Mouse (Mus musculus) forebrain, postnatal 0 days (tissue): ENCODE data around the gene Tob2. TPM values are rescaled to one million over a fixed set of nuclear protein-coding genes. Genes with fewer than 3 reads are reported as not detected.
A peak's percentile ranks its signal among the peaks of the same experiment; 100 is the strongest.

Experiments used
- ATAC-seq: fragments of 200-750 bp; cut with Nextera tagmentation; 2 replicates; pipeline ENCODE4 v1.8.0; 2017; ENCODE audit warnings: mild to moderate bottlenecking, moderate library complexity
- DNase-seq: peaks from one replicate; pipeline ENCODE4 v3.0.0-alpha.2; 2015
- H3K27ac ChIP-seq: fragments of 300-500 bp; sonication (generic); 2 replicates; pipeline ENCODE4 v1.5.1; 2014; ENCODE audit warnings: low read depth, mild to moderate bottlenecking, antibody characterized with exemption, low read length, moderate library complexity, mixed read lengths
- H3K27me3 ChIP-seq: fragments of 300-500 bp; sonication (generic); 2 replicates; pipeline ENCODE4 v1.6.1; 2014; ENCODE audit warnings: mild to moderate bottlenecking, low read length, mixed read lengths; ENCODE audit not compliant: insufficient read depth
- H3K36me3 ChIP-seq: fragments of 300-500 bp; sonication (generic); 2 replicates; pipeline ENCODE4 v1.6.1; 2014; ENCODE audit warnings: mild to moderate bottlenecking, moderate library complexity; ENCODE audit not compliant: insufficient read depth
- H3K4me1 ChIP-seq: fragments of 300-500 bp; sonication (generic); 2 replicates; pipeline ENCODE4 v1.6.1; 2014; ENCODE audit warnings: antibody characterized with exemption; ENCODE audit not compliant: insufficient read depth
- H3K4me2 ChIP-seq: fragments of 300-500 bp; sonication (generic); 2 replicates; pipeline ENCODE4 v1.6.1; 2014; ENCODE audit warnings: low read depth, mild to moderate bottlenecking, moderate library complexity
- H3K4me3 ChIP-seq: fragments of 300-500 bp; sonication (generic); 2 replicates; pipeline ENCODE4 v1.5.1; 2014; ENCODE audit warnings: low read depth, low read length, mixed read lengths
- H3K9ac ChIP-seq: fragments of 300-500 bp; sonication (generic); 2 replicates; pipeline ENCODE4 v1.6.1; 2014; ENCODE audit warnings: mild to moderate bottlenecking
- H3K9me3 ChIP-seq: fragments of 300-500 bp; sonication (generic); 2 replicates; pipeline ENCODE4 v1.6.1; 2016; ENCODE audit warnings: low read length
- CTCF ChIP-seq: sonication (generic); IDR thresholded peaks from 2 replicates; pipeline ENCODE4 v1.5.1; 2016; ENCODE audit warnings: antibody characterized with exemption, control low read depth, low read depth
- WGBS: fragments of 180-500 bp; shearing (Covaris S2); extraction: QIAGEN DNeasy Blood & Tissue Kit; methylation state at CpG from one replicate; pipeline ENCODE4 v1.1.7; 2014; 5-methylcytosine and 5-hydroxymethylcytosine counted together
- polyA plus RNA-seq: library from polyadenylated mRNA; unstranded; fragments of >200 nt; fragmentation: Nextera tagmentation; extraction: Ambion mirVana; gene quantifications from 2 replicates; pipeline ENCODE4 v1.2.1, GENCODE M21; 2015
- total RNA-seq: library from RNA; depleted of rRNA; stranded (reverse); fragments of >200 nt; gene quantifications from 2 replicates; pipeline ENCODE4 v1.2.3, GENCODE M21; 2014

Tob2 gene
- total and polyA plus RNA-seq, 2 experiments from 2014 or later: 11.4 to 13.0 TPM

GRCm38 (mm10) chr15:81852411-81853000, 6.1 kb downstream of the Tob2 start:
- no peak overlapping the region for H3K9ac ChIP-seq
- DNase-seq: no peak
- H3K27ac ChIP-seq: no peak overlapping the region
- H3K9me3 ChIP-seq: no peaks in the 10 kb centered on the region
- peaks cover 37% of the 10 kb centered on the region for H3K36me3 ChIP-seq
- 0 out of 2 replicates have a peak, but pooled peaks cover 5% of the 10 kb centered on the region for H3K4me1 ChIP-seq
- no peaks in the 10 kb centered on the region for H3K27me3 ChIP-seq
- no peak overlapping the region for H3K4me2 ChIP-seq
- ATAC-seq: no peak
- TF ChIP-seq CTCF: no peak
- 92% methylated on average over 9 of the region's 9 CpGs for WGBS
- no peak overlapping the region for H3K4me3 ChIP-seq

- DNase-seq: no peak
- Histone ChIP-seq H3K9ac (no peak overlapping the region), H3K4me2 (no peak overlapping the region), H3K9me3 (no peaks in the 10 kb centered on the region), H3K4me3 (no peak overlapping the region), H3K27ac (no peak overlapping the region), H3K27me3 (no peaks in the 10 kb centered on the region), H3K36me3 (peaks cover 37% of the 10 kb centered on the region), H3K4me1 (0 out of 2 replicates have a peak, but pooled peaks cover 2% of the 10 kb centered on the region)
- no peak for TF ChIP-seq CTCF
- WGBS: 95% methylated on average over 15 of the region's 15 CpGs
- no peak for ATAC-seq
Observed at GRCm38 (mm10) chr15:81851375-81851774, 7.2 kb downstream of the Tob2 start.

GRCm38 (mm10) chr15:81850718-81851117, 7.9 kb downstream of the Tob2 start:
- Histone ChIP-seq H3K4me3 (no peak overlapping the region), H3K27ac (no peak overlapping the region), H3K9ac (no peak overlapping the region), H3K4me2 (no peak overlapping the region), H3K4me1 (0 out of 2 replicates have a peak, but pooled peaks cover 1% of the 10 kb centered on the region), H3K27me3 (no peaks in the 10 kb centered on the region), H3K36me3 (peaks cover 37% of the 10 kb centered on the region), H3K9me3 (no peaks in the 10 kb centered on the region)
- TF ChIP-seq CTCF: no peak
- ATAC-seq: no peak
- DNase-seq: no peak
- 88% methylated on average over 14 of the region's 14 CpGs for WGBS

- Histone ChIP-seq H3K4me2 (no peak overlapping the region), H3K9ac (no peak overlapping the region), H3K4me1 (no peaks in the 10 kb centered on the region), H3K27me3 (no peaks in the 10 kb centered on the region), H3K27ac (no peak overlapping the region), H3K36me3 (peaks cover 37% of the 10 kb centered on the region), H3K4me3 (no peak overlapping the region), H3K9me3 (no peaks in the 10 kb centered on the region)
- DNase-seq: no peak
- ATAC-seq: no peak
- TF ChIP-seq CTCF: no peak
- WGBS: 85% methylated on average over 9 of the region's 9 CpGs
Observed at GRCm38 (mm10) chr15:81849104-81849503, 9.5 kb downstream of the Tob2 start.

GRCm38 (mm10) chr15:81848301-81848700, 10.3 kb downstream of the Tob2 start:
- WGBS: 20% methylated on average over 7 of the region's 7 CpGs
- ATAC-seq (no peak), DNase-seq (peak; percentile 50)
- Histone ChIP-seq H3K27me3 (no peaks in the 10 kb centered on the region), H3K4me2 (no peak overlapping the region), H3K4me1 (no peaks in the 10 kb centered on the region), H3K4me3 (no peak overlapping the region), H3K9ac (no peak overlapping the region), H3K36me3 (peaks cover 34% of the 10 kb centered on the region), H3K9me3 (no peaks in the 10 kb centered on the region), H3K27ac (no peak overlapping the region)
- TF ChIP-seq CTCF: peak; percentile 67

GRCm38 (mm10) chr15:81847861-81848260, 10.7 kb downstream of the Tob2 start:
- 80% methylated on average over 5 of the region's 5 CpGs for WGBS
- Histone ChIP-seq H3K9me3 (no peaks in the 10 kb centered on the region), H3K27me3 (no peaks in the 10 kb centered on the region), H3K9ac (no peak overlapping the region), H3K36me3 (peaks cover 33% of the 10 kb centered on the region), H3K27ac (no peak overlapping the region), H3K4me3 (no peak overlapping the region), H3K4me2 (no peak overlapping the region), H3K4me1 (no peaks in the 10 kb centered on the region)
- ATAC-seq (no peak), DNase-seq (no peak)
- TF ChIP-seq CTCF: no peak

- Histone ChIP-seq H3K27ac (no peak overlapping the region), H3K4me3 (no peak overlapping the region), H3K9ac (no peak overlapping the region), H3K9me3 (no peaks in the 10 kb centered on the region), H3K27me3 (no peaks in the 10 kb centered on the region), H3K4me2 (no peak overlapping the region), H3K36me3 (peaks cover 33% of the 10 kb centered on the region), H3K4me1 (no peaks in the 10 kb centered on the region)
- WGBS: 94% methylated on average over 4 of the region's 4 CpGs
- DNase-seq (no peak), ATAC-seq (no peak)
- TF ChIP-seq CTCF: no peak
Observed at GRCm38 (mm10) chr15:81847161-81847560, 11.4 kb downstream of the Tob2 start.
